Mouse (Mus musculus) T-cell, adult 2 months (primary cell): ENCODE measurements at regions not wholly inside any gene's neighbourhood (a gene's known extent, or its start where the extent isn't known, plus 50 kb on each side); places are given as distances from the start of the nearest gene placed in this dataset.

Experiments
- DNase-seq: peaks from one replicate; pipeline ENCODE4 v3.0.0; 2022; ENCODE audit warnings: low spot score

DNA sequence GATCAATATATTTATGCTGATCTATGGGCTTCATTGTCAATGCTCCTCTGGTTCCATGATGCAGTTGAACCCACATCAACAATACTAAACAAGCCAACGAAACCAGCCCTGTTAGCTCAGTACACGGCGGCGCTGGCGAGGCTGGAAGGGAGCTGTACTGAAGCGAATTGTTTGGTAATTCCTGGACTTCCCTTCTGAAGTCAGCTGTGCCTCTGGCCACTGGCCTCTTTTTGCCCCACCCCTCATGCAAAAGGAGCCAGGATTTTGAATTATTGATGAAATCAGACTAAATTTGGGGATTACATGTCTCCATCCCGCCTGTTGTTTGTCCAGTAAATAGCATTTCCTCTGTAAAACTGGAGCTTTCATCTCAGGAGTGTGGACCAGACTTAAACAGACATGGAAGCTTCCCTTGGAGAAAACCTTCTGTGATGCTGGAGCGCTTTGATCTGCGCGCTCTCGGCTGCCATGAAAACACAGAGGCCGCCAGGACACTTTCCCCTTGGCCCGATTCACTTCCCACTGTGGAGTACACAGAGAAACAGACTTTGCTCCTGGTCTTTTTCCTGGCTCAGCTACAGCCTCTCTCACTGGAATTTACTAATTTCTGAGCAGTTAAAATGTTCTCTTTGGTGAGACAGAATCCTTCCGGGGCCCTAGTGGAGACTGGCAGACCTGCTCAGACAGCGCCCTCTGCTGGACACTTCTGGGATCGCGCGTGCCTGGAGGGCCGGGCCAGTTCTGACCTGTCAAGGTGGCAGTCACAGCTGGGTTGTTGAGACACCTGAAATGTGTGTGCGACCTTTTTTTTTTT, 412.9 kb upstream of the Gm6657 start:
- DNase-seq, result peak; percentile 69

DNA sequence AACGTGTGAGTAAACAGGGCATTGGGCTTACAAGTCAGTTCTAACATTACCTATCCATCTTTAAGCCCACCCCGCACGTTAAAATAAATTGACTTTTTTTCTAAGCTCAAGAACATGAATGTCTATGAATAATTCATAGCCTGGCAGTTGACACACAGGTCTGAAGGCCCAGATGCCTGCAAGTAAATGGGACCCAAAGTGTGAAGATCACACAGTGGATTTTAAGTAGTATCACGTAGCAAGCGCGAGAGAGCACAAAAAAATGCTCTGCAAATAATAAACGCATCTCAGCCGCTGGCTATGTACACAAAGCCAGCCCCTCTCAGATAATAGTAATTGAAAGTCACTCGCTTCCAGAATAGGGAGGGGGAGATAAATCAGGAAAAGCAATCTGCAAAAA, 410.1 kb upstream of the Gm6657 start:
- DNase-seq, result no peak

DNA sequence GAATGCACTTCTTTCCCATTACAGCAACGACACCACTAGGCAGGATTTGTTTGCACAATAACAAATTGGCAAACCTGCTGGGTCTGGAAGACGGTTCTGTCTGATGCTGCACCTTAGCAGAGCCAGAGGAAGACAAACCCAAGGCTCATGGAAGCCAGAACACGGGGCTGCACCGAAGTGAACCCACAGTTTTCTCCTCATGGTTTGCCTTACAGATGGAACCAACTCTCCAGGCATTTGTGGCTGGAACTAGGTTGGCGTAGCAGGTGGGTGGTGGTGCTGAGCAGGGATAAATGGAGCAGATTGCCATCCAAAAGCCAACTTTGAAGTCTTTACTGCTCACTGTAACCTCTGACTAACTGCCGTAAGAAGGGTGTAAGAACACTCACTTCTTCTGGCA, 408.4 kb upstream of the Gm6657 start:
- DNase-seq, result no peak

DNA sequence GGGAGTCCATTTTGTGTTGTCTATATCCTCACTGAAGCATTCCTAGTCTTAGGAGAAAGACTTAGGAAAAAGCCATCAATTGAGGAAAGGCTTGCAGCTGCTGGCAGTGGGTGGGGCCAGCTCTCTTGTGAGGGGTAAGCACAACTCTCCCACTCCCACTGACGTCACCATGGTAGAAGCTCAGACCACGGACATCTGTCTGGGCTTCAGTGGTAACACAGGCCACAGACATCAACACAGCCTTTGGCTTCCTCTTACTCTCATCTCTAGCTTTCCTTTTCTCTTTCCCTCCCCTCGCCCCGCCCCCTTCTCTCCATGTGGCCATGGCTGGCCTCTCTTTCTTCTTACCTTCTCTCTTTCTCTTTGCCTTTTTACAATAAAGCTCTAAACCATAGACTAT, 407.4 kb upstream of the Gm6657 start:
- DNase-seq, result no peak

DNA sequence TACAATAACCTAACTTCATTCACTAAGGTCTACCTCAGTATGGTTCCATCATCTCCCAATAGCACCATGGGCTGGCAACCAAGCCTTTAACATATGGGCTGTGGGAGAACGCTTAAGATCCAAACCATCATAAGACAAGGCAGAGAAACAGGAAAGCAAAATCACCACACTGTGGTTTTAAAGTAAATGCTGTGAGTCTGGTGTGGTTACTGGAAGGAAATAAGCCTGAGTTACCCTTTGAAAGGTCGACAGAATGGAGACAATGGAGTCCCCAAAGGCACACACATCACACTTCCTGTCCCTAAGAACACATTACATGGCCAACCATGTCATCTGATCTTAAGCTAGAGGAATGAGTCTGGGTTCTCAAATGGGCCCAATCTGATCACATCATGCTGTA, 405.8 kb upstream of the Gm6657 start:
- peak; percentile 73 for DNase-seq

- peak; percentile 38 for DNase-seq
Measured at GRCm38 (mm10) chr12:77789427-77789826, 404.6 kb upstream of the Gm6657 start.

GRCm38 (mm10) chr12:77789871-77790270, 404.2 kb upstream of the Gm6657 start:
- no peak for DNase-seq

DNA sequence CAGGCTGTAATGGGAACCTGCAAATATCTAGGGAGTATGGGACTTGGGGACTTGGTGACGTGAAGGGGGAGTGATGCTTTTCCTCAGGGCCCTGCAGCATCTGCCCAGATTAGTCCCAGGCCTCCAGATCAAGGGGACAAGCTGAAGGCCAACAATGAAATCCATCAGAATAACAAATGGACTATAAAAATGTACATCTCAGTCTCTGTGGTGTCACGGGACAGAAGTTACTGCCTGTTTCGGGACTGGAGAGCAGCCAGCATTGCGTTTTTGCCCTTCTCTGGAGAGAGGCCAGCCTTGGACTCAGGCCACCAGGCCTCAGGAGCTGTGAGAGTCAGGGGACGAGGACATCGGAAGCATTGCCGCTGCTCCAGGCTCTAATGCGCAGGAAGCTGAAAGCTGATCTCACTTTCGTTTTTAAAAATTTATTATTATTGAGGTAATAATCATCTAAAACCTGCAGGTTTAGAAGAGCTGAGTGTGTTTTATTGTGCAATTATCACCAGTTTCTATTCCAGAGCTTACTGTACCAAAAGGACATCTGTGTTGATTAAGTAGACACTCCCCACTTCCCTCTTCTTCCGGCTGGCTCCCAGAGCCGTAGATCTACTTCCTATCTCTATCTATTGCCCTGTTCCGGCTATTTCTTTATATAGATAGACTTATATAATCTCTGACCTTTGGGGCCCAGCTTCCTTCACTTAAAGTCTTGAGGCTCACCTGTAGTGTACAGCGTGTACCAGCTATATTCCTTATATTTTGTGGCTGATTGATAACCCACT, 403.0 kb upstream of the Gm6657 start:
- DNase-seq, result no peak

DNA sequence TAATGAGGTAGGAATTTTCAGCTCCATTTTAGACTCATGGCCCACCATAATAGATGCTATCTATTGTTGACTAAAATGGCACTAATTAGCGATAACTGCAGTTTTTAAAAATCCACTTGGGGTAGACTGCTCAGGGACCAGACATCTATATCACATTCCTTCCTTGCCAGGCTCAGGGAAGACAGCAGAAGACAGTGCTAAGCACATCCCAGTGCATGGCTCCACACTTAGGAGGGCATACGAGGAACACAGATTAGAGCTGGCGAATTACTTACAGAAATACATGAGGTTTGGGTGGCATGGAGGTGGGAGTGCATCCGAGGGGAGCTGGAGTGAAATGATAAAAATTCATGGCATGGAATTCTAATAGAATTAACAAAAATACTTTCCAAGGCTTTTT, 395.5 kb upstream of the Gm6657 start:
- DNase-seq, result no peak

GRCm38 (mm10) chr12:77799134-77799770, 394.8 kb upstream of the Gm6657 start:
- DNase-seq, result no peak

DNA sequence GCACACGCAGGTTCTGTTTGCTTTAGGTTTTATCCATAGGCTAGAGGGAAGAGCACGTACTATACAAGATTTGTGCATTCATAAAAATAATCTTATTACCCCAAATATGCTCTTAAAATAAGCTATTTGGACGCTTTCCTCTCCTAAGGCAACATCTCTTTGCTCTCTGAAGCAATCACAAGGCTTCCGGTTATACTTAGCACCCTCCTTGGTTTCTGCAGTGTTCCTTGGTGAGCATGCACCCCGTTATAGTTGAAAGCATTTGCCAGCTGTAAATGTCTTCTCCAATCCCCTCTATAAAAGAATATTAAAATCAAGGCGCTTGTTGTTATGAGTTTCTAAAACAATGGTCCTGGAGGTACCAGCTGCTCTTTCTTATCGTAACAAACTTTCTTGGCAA, 386.4 kb upstream of the Gm6657 start:
- no peak for DNase-seq

DNA sequence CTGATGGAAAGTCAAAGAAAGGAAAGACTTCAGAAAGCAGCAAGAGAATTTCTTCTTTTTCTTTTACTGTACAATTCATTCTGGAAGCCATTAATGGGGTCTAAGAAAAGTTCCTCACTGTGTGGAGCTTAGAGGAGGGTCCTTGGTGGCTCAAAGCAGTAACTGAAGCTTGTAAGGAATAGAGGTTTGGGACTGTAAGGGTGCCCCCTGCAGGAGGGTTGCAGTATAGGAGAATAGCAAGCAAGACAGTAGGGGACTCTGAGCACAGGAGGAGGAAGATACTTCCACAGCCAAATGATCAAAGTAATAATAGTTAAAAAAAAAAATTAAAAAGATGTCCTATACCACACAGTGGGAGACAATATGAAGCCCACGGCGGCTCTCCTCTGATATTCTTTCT, 382.8 kb upstream of the Gm6657 start:
- DNase-seq, result peak; percentile 38

- DNase-seq, result no peak
Measured at GRCm38 (mm10) chr12:77819456-77819855, 374.6 kb upstream of the Gm6657 start.

DNA sequence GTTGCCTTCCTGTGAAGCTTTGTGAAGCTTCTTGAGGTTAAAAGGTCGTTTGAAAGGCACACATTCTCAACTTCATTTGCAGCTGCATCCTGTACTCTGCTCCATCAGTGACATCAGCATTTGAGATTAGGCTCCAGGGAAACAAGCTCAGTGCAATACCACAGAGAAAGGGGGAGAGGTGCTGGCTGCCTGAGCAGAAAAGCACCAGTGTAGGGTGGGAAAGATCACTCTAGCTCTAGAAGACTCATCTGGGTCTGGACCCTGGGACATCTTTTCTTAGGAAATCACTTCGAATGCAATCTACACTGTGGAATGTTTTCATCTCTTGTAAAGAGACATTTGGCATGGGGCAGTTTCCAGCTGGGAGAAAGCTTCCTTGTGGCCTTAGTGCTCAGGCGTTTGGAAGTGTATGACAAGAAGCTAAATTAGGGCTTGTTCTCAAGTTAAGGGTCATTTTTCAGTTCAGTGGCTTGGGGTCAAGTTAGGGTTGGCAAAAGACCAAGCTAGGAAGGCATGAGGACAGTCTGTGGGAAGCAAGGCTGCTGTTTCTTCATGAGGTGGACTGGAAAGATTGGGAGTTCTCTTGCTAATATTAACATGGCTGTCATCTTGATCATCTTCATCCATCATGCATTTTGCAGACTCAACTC, 370.5 kb upstream of the Gm6657 start:
- DNase-seq, result no peak

GRCm38 (mm10) chr12:77833411-77834169, 360.5 kb upstream of the Gm6657 start:
- DNase-seq, result no peak

DNA sequence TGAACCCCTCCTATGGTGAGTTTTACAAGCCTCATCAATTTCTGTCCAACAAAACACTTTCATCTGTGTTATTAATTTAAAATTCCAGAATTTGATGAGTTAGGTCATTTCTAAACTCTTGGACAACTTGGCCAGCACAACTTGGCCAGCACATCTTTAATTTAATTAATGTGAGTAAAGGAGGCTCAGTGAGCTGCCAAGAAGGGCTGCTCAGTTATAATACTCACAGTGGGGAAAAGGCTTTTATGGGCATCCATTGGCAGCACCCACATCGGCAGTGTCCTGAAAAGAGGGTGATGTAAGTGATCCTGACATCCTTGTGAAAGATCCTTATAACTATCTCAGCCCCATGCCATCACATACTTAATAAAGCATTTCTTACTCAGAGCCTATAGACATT, 359.2 kb upstream of the Gm6657 start:
- no peak for DNase-seq

DNA sequence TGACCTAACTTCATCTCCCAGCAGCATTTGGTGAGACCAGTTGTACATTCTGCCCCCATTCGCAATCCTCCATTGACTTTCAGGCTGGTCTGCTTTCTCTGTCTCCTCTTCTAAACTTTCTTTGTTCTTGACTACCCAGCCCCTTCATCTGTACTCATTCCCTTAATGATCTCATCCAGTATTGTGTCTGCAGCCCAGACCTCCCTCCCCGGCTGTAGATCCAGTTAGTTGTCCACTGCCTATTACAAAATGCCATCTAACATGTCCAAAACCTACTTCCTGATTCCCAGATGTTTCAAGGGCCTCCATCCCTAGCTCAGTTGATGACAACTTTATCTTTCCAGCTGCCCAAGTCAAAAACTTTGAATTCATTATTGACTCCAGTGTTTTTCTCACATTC, 357.8 kb upstream of the Gm6657 start:
- DNase-seq, result no peak

DNA sequence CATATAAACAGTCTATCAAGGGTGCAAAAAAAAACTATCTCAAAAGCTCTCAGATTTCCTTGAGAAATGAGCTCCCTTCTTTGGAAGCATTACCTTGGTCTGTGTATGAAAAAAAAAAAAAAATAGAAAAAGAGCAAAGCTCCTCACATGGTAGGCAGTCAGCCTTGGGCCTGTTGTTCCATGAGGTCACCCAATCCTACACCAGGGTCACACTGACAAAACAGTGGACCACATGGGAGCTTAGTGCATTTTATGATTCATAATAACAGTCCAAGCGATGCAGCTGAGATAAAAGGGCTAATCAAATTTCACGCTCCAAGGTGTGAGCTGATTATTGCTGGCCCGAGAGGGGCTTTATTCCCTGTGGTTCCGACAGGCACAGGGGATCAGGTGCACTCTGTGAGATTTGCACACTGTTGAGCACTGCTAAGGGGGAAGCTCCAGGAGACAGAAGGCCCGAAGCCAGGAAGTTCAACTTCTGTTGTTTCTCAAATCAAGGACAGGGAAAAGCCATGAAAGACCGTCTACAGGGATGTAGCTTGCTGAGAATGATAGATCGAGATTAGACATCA, 352.1 kb upstream of the Gm6657 start:
- DNase-seq, result no peak

DNA sequence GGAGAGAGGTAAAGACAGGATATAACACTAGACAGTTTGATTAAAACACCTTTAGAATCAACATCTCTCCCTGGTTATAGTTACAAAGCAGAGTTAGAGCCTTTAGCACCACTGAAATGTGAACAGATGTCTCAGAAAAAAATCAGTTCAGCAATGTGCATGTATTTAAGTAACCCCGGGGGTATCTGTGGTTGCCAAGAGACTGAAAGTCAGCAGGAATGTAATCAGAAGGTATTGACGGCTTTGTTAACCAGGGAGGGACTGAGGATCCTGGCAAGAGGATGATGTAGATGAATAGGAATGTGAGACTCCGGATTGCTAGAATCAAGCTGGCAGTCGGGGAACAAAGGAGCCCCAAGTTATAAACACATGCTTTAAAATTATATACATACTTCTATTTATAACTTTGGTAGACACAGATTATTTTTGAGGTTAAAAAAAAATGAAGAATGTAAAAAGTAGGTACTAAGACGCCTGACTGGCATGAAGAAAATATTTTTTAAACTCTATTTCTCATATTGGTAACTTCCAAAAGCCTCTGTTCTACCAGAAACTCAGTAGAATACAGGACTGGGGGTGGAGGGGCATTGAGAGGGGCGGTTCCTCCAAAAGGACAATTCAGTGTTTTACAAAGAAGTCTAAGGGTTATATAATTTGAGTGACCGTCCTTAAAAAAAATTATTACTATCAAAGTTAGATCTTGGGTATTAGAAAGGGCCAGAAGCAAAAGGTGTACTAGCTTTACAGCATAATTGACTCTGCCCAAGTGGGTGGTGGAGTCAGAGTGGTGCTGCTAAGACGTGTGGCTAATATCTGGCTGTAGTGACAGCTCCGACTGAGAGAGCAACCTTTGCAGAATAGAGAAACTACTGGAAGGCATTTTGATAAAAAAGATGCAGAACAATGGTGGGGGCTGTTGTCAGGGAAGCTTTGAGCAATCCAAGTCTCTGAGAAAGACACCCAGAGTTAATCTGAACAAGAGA, 341.2 kb upstream of the Gm6657 start:
- DNase-seq, result no peak
